Mouse (Mus musculus) erythroblast, embryonic 14.5 days (primary cell): Measurements from ENCODE around the gene Smarcal1.

Source experiments
- GATA1 ChIP-seq: IDR thresholded peaks from 2 replicates; pipeline ENCODE4 v1.6.1; 2012; ENCODE audit warnings: low read length, inconsistent platforms, mixed read lengths
- TAL1 ChIP-seq: IDR thresholded peaks from 3 replicates; pipeline ENCODE4 v1.6.1; 2012; ENCODE audit warnings: low read length, inconsistent platforms, mixed read lengths

DNA sequence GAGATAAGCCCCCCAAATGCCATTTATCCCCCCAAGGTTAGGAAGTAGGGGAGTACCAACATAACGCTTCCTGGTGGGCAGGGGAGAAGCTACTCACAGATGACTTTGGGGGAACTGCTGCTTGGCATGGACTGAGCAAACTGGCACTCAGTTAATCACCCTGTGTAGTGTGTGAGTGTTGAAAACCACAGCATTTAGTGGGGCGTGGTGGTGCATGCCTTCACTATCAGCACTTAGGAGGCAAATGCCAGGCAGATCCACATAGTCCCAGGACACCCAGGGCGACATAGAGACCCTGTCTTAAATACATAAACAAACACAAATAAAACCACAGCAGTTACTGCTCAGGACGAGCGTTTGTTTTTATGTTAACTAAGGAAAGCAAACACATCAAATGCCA, 19.1 kb downstream of the Smarcal1 start:
- no peak for TF ChIP-seq GATA1
- no peak for TF ChIP-seq TAL1
